Mouse (Mus musculus) spleen, adult 2 months (tissue): ENCODE measurements around the gene Usp12.

ENCODE experiments used
- CTCF ChIP-seq: fragments of 200-500 bp; IDR thresholded peaks from 2 replicates; pipeline ENCODE4 v1.5.1; 2011; ENCODE audit warnings: mild to moderate bottlenecking, inconsistent platforms; ENCODE audit not compliant: insufficient read depth, insufficient read length, insufficient replicate concordance; ENCODE audit errors: extremely low read depth
- POLR2A ChIP-seq: fragments of 200-500 bp; IDR thresholded peaks from 2 replicates; pipeline ENCODE4 v1.6.1; 2011; ENCODE audit warnings: low read depth, low read length, inconsistent platforms

- TF ChIP-seq CTCF (no peak), POLR2A (no peak)
These were observed 94.7 kb downstream of the Usp12 start for GRCm38 (mm10) chr5:146700099-146700498.
